Mouse (Mus musculus) MEL (cell line): ENCODE results near the gene Eef2.

Source experiments
- EP300 ChIP-seq, 2 experiments: IDR thresholded peaks; 2 replicates each; pipeline ENCODE4 v1.6.1; 2011; ENCODE audit warnings: improper control_type of control experiment in 2 of 2, low read length in 2 of 2, low read depth in 1 of 2, mild to moderate bottlenecking in 1 of 2
- GABPA ChIP-seq: IDR thresholded peaks from 2 replicates; pipeline ENCODE4 v1.6.1; 2012; ENCODE audit warnings: low read depth, mild to moderate bottlenecking, inconsistent platforms, low read length, improper control_type of control experiment, moderate library complexity
- GATA1 ChIP-seq: IDR thresholded peaks from 2 replicates; pipeline ENCODE4 v1.6.1; 2011; ENCODE audit warnings: low read depth, low read length, improper control_type of control experiment
- POLR2A ChIP-seq, 2 experiments: IDR thresholded peaks; 2 replicates each; pipeline ENCODE4 v1.6.1; 2011 to 2012; ENCODE audit warnings: low read length in 2 of 2, mild to moderate bottlenecking in 2 of 2, control low read depth in 1 of 2, improper control_type of control experiment in 1 of 2, low read depth in 1 of 2, moderate library complexity in 1 of 2; ENCODE audit not compliant: control insufficient read depth in 1 of 2, insufficient read depth in 1 of 2, poor library complexity in 1 of 2
- SMC3 ChIP-seq: IDR thresholded peaks from 2 replicates; pipeline ENCODE4 v1.6.1; 2011; ENCODE audit warnings: low read depth, low read length, improper control_type of control experiment
- USF1 ChIP-seq: IDR thresholded peaks from 2 replicates; pipeline ENCODE4 v1.6.1; 2014; ENCODE audit warnings: low read depth, mild to moderate bottlenecking, inconsistent platforms, low read length, improper control_type of control experiment, moderate library complexity
- ZKSCAN1 ChIP-seq: IDR thresholded peaks from 2 replicates; pipeline ENCODE4 v1.6.1; 2012; ENCODE audit warnings: low read depth, mild to moderate bottlenecking, inconsistent platforms, low read length, improper control_type of control experiment, moderate library complexity

GRCm38 (mm10) chr10:81198990-81199389 is 22.6 kb downstream of the Eef2 start:
- TF ChIP-seq ZKSCAN1 (no peak), POLR2A (IDR thresholded peaks at IDR 0.05; ENCODE audit: control insufficient read depth in 1 of 2, insufficient read depth in 1 of 2, low read depth in 1 of 2, low read length in 2 of 2, poor library complexity in 1 of 2) (no peak), EP300 (IDR thresholded peaks at IDR 0.05; ENCODE audit: low read depth in 1 of 2, low read length in 2 of 2) (no peak), GATA1 (no peak), SMC3 (no peak), USF1 (no peak), GABPA (no peak)
